Mouse (Mus musculus): ENCODE results near the gene Sec14l5. TPM values are rescaled to one million over a fixed set of nuclear protein-coding genes. Genes with fewer than 3 reads are reported as not detected.

The Sec14l5 gene
- polyA plus RNA-seq, 1 experiment from 2014 or later, result 1.0 TPM

DNA sequence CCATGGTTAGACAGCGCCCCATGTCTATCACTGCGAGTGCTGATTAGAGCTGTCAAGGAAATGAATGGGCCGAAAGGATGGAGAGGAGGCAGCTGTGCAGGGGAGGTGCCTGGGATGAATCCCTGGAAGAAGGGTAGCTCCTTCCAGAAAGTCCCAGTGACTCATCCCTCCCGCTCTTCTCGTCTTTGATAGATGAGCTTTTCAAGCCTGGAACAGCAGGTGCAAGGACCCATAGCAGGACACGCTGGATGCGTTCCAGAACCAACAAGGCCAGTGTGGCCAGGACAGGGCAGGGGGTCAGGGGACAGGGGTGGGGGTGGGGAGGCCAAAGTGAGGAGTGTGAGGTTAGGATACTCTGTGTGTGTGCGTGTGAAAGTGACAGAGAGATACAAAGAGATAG is 12.3 kb downstream of the Sec14l5 start:
- Histone ChIP-seq H3K36me3 (ENCODE audit: control insufficient read depth, insufficient read depth, low read length) (no peaks in the 10 kb centered on the region), H3K9ac (replicated peaks; ENCODE audit: low read length) (no peak overlapping the region), H3K9me3 (ENCODE audit: control insufficient read depth, low read length) (no peaks in the 10 kb centered on the region), H3K27me3 (ENCODE audit: control insufficient read depth, insufficient read depth, low read length) (no peaks in the 10 kb centered on the region), H3K27ac (replicated peaks; ENCODE audit: low read depth, low read length) (no peak overlapping the region), H3K4me3 (replicated peaks; ENCODE audit: low read depth, low read length) (no peak overlapping the region), H3K4me2 (ENCODE audit: low read length) (no peak overlapping the region), H3K4me1 (ENCODE audit: control insufficient read depth, insufficient read depth, low read length) (0 out of 2 replicates have a peak, but pooled peaks cover under 1% of the 10 kb centered on the region)
- no peak for ATAC-seq (ENCODE audit: low FRiP score, low TSS enrichment)
- no peak for DNase-seq
- 84% methylated on average over 8 of the region's 8 CpGs for whole genome bisulfite sequencing

DNA sequence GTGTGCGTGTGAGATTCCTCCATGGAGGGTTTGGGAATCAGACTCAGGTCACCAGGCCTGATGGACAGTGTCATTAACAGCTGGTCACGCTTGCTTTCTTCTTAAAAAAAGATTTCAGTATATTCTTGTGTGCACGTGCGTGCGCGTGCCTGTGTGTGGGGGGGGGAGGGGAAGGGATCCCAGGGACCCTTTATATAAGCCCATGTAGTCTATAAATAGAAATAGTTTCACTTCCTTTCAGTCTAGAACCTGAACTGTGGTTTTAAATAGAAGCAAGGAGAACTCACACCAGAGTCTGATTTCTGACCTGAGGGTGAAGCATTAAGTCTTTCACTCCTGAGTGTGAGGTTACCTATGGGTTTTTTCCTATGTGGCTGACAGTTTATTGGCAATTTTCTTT is 17.4 kb downstream of the Sec14l5 start:
- 54% methylated on average over 6 of the region's 6 CpGs for WGBS
- Histone ChIP-seq H3K9ac (replicated peaks; ENCODE audit: low read length) (no peak overlapping the region), H3K4me1 (ENCODE audit: control insufficient read depth, insufficient read depth, low read length) (no peaks in the 10 kb centered on the region), H3K9me3 (ENCODE audit: control insufficient read depth, low read length) (no peaks in the 10 kb centered on the region), H3K4me3 (replicated peaks; ENCODE audit: low read depth, low read length) (no peak overlapping the region), H3K36me3 (ENCODE audit: control insufficient read depth, insufficient read depth, low read length) (no peaks in the 10 kb centered on the region), H3K27ac (replicated peaks; ENCODE audit: low read depth, low read length) (no peak overlapping the region), H3K4me2 (ENCODE audit: low read length) (no peak overlapping the region), H3K27me3 (ENCODE audit: control insufficient read depth, insufficient read depth, low read length) (no peaks in the 10 kb centered on the region)
- DNase-seq (no peak), ATAC-seq (ENCODE audit: low FRiP score, low TSS enrichment) (no peak)

DNA sequence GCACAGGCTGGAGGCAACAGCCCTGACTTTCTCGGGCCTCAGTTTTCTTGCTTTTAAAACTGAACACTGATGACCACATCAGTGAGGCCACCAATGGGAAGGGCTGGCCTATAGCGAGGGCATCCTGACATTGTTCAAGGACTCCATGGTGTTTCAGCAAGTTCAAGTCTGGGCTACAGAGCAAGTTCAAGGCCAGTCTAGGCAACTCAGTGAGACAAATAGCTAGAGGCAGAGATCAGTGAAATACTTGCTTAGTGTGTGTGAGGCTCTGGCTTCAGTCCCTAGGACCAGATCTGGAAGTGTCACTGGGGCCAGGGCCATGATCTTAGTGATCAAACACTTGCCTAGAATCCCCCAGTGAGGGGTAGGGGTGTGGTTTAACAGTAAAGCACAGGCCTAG is 21.1 kb downstream of the Sec14l5 start:
- DNase-seq (no peak), ATAC-seq (ENCODE audit: low FRiP score, low TSS enrichment) (no peak)
- no peaks in the 10 kb centered on the region for H3K27me3 ChIP-seq (ENCODE audit: control insufficient read depth, insufficient read depth, low read length)
- 88% methylated on average over 2 of the region's 2 CpGs for WGBS
- no peaks in the 10 kb centered on the region for H3K4me1 ChIP-seq (ENCODE audit: control insufficient read depth, insufficient read depth, low read length)
- no peak overlapping the region for H3K9ac ChIP-seq (replicated peaks; ENCODE audit: low read length)
- no peaks in the 10 kb centered on the region for H3K9me3 ChIP-seq (ENCODE audit: control insufficient read depth, low read length)
- H3K27ac ChIP-seq (replicated peaks; ENCODE audit: low read depth, low read length), result no peak overlapping the region
- no peak overlapping the region for H3K4me3 ChIP-seq (replicated peaks; ENCODE audit: low read depth, low read length)
- no peak overlapping the region for H3K4me2 ChIP-seq (ENCODE audit: low read length)
- H3K36me3 ChIP-seq (ENCODE audit: control insufficient read depth, insufficient read depth, low read length), result no peaks in the 10 kb centered on the region

DNA sequence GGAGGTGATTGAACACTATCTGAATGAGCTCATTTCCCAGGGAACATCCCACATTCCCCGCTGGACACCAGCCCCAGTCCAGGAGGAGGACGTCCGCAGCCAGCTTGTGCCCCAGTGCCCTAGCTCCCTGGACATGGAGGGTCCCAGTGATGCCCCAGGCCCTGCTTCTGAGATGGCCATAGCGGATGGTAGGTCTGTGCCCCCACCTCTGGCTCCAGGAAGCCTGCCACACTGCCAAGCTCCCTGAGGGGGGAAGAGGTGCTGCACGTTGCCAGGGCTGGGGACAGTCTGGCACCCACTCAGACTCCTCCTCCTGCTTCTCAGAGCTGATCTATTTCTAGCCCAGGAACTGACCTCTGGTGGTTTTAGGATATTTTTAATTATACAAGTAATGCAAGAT is 21.9 kb downstream of the Sec14l5 start:
- Histone ChIP-seq H3K9ac (replicated peaks; ENCODE audit: low read length) (no peak overlapping the region), H3K36me3 (ENCODE audit: control insufficient read depth, insufficient read depth, low read length) (no peaks in the 10 kb centered on the region), H3K4me3 (replicated peaks; ENCODE audit: low read depth, low read length) (no peak overlapping the region), H3K27me3 (ENCODE audit: control insufficient read depth, insufficient read depth, low read length) (no peaks in the 10 kb centered on the region), H3K4me2 (ENCODE audit: low read length) (no peak overlapping the region), H3K4me1 (ENCODE audit: control insufficient read depth, insufficient read depth, low read length) (no peaks in the 10 kb centered on the region), H3K27ac (replicated peaks; ENCODE audit: low read depth, low read length) (no peak overlapping the region), H3K9me3 (ENCODE audit: control insufficient read depth, low read length) (no peaks in the 10 kb centered on the region)
- ATAC-seq (ENCODE audit: low FRiP score, low TSS enrichment) (no peak), DNase-seq (no peak)
- 80% methylated on average over 5 of the region's 5 CpGs for WGBS

DNA sequence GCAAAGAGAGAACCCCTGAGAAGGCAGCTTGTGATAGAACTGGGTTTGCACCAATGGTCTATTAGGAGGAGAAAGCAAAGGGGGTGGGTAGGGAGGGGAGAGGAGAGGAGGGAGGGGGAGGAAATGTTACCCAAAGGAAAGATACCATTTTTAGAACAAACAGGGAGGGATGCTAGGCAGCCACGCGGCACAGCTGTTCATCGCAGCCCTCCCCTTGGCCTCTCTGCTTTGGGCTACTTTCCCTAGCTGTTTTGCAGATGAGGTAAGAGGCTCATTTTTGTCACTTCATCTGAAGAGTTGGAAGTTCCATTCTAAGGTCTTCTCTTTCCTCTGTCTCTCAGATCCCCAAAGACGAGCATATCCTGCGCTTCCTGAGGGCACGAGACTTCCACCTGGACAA is 25.7 kb downstream of the Sec14l5 start:
- ATAC-seq (ENCODE audit: low FRiP score, low TSS enrichment) (no peak), DNase-seq (no peak)
- H3K4me1 ChIP-seq (ENCODE audit: control insufficient read depth, insufficient read depth, low read length), result no peaks in the 10 kb centered on the region
- no peak overlapping the region for H3K4me3 ChIP-seq (replicated peaks; ENCODE audit: low read depth, low read length)
- H3K9me3 ChIP-seq (ENCODE audit: control insufficient read depth, low read length), result no peaks in the 10 kb centered on the region
- H3K27ac ChIP-seq (replicated peaks; ENCODE audit: low read depth, low read length), result no peak overlapping the region
- no peak overlapping the region for H3K4me2 ChIP-seq (ENCODE audit: low read length)
- no peaks in the 10 kb centered on the region for H3K36me3 ChIP-seq (ENCODE audit: control insufficient read depth, insufficient read depth, low read length)
- 89% methylated on average over 6 of the region's 6 CpGs for WGBS
- no peaks in the 10 kb centered on the region for H3K27me3 ChIP-seq (ENCODE audit: control insufficient read depth, insufficient read depth, low read length)
- H3K9ac ChIP-seq (replicated peaks; ENCODE audit: low read length), result no peak overlapping the region

DNA sequence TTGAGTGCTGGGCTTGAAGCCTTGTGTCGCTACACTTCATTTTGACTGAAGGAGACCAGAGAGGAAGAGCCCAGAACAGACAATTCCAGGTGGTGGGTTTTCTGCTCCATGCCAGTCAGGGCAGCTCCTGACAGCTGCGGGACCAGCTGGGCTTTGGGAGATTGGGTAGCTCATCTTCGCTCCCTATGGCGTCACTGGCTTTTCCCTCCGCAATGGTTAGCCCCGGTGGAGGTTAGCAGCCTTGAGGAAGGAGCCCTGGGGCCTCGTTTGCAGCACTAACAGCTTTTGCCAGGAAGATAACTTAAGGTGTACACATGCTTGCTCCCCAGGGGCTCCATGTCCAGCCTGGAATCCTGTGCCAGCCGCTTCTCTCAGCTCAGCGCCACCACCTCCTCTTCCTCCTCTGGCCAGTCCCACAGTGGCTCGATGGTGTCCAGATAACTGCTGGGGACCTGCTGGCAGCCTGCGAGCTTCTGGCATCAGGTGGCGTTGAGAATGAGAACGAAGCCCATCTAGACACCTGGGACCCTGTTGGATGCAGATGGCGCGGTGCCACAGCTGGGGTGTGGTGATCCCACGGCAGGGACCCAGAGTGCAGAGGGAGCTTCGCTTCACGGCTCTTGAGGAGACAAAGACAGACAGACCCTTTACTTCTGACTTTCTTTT is 36.5 kb downstream of the Sec14l5 start:
- WGBS, result 83% methylated on average over 18 of the region's 18 CpGs
- no peak for ATAC-seq (ENCODE audit: low FRiP score, low TSS enrichment)
- H3K27me3 ChIP-seq (ENCODE audit: control insufficient read depth, insufficient read depth, low read length), result no peaks in the 10 kb centered on the region
- H3K27ac ChIP-seq (replicated peaks; ENCODE audit: low read depth, low read length), result no peak overlapping the region
- no peaks in the 10 kb centered on the region for H3K36me3 ChIP-seq (ENCODE audit: control insufficient read depth, insufficient read depth, low read length)
- H3K9ac ChIP-seq (replicated peaks; ENCODE audit: low read length), result no peak overlapping the region
- no peaks in the 10 kb centered on the region for H3K9me3 ChIP-seq (ENCODE audit: control insufficient read depth, low read length)
- H3K4me2 ChIP-seq (ENCODE audit: low read length), result no peak overlapping the region
- H3K4me1 ChIP-seq (ENCODE audit: control insufficient read depth, insufficient read depth, low read length), result no peaks in the 10 kb centered on the region
- no peak overlapping the region for H3K4me3 ChIP-seq (replicated peaks; ENCODE audit: low read depth, low read length)
- DNase-seq, result no peak

DNA sequence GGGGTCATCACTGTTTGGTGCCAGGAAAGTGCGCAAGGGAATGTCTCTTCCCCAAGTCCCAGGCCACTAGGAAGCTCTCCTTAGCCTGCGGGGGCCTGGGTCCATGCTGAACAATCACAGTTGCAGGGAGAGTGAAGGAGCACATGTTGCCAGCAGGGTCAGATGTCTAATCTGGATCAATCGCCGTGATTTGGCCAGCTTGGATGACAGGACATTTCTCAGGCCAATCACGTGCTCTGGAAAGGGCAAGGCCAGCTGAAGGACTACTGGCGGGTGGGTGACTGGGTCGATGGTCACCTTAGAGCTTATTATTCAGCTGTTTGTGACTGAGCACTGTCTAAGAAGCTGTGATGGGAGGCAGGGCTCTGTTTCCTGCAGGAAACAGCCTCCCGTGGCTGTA is 37.2 kb downstream of the Sec14l5 start:
- ATAC-seq (ENCODE audit: low FRiP score, low TSS enrichment) (no peak), DNase-seq (no peak)
- Histone ChIP-seq H3K4me2 (ENCODE audit: low read length) (no peak overlapping the region), H3K9ac (replicated peaks; ENCODE audit: low read length) (no peak overlapping the region), H3K27me3 (ENCODE audit: control insufficient read depth, insufficient read depth, low read length) (no peaks in the 10 kb centered on the region), H3K4me3 (replicated peaks; ENCODE audit: low read depth, low read length) (no peak overlapping the region), H3K9me3 (ENCODE audit: control insufficient read depth, low read length) (no peaks in the 10 kb centered on the region), H3K4me1 (ENCODE audit: control insufficient read depth, insufficient read depth, low read length) (no peaks in the 10 kb centered on the region), H3K27ac (replicated peaks; ENCODE audit: low read depth, low read length) (no peak overlapping the region), H3K36me3 (ENCODE audit: control insufficient read depth, insufficient read depth, low read length) (no peaks in the 10 kb centered on the region)
- WGBS, result 65% methylated on average over 8 of the region's 8 CpGs

DNA sequence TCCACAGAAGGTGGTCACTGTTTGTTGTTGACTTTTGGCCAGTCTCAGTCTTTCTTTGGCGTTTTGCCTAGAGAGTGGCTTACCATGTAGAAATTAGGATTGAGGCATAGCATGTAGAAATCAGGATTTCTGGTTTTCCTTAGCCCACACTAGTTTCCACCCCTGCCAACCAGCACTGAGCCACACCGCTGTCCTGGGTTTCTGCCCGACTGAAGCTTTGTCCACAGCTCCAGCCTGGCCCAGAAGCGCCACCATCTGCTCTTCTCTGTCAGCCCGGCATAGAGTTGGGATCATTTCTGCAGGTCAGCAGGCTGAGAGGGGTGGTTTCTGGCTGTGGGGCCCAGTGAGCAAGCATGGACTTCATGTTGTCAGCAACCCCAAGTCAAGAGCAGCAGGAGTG is 38.0 kb downstream of the Sec14l5 start:
- H3K36me3 ChIP-seq (ENCODE audit: control insufficient read depth, insufficient read depth, low read length), result no peaks in the 10 kb centered on the region
- H3K4me1 ChIP-seq (ENCODE audit: control insufficient read depth, insufficient read depth, low read length), result no peaks in the 10 kb centered on the region
- WGBS, result 84% methylated on average over 5 of the region's 5 CpGs
- no peaks in the 10 kb centered on the region for H3K9me3 ChIP-seq (ENCODE audit: control insufficient read depth, low read length)
- no peak overlapping the region for H3K9ac ChIP-seq (replicated peaks; ENCODE audit: low read length)
- no peak overlapping the region for H3K4me3 ChIP-seq (replicated peaks; ENCODE audit: low read depth, low read length)
- DNase-seq (no peak), ATAC-seq (ENCODE audit: low FRiP score, low TSS enrichment) (no peak)
- no peak overlapping the region for H3K27ac ChIP-seq (replicated peaks; ENCODE audit: low read depth, low read length)
- no peak overlapping the region for H3K4me2 ChIP-seq (ENCODE audit: low read length)
- H3K27me3 ChIP-seq (ENCODE audit: control insufficient read depth, insufficient read depth, low read length), result no peaks in the 10 kb centered on the region

DNA sequence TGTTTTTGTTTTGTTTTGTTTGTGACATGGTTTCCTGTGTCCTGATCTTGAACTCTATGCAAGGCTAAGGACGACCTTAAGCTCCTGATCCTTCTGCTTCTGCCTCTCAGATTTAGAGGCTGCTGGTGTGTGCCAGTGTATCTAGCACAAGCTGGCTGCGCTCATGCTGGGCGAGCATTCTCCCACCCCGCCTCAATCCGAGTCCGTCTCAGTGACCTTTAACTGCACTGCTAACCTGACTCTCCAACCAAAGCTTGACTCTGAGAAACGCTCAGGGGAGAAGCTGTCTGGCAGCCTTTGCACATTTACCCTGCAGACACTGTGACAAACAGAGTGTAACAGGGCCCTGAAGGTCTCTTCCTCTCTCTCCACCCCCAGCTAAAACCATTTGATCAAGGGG is 38.8 kb downstream of the Sec14l5 start:
- Histone ChIP-seq H3K27me3 (ENCODE audit: control insufficient read depth, insufficient read depth, low read length) (no peaks in the 10 kb centered on the region), H3K4me2 (ENCODE audit: low read length) (no peak overlapping the region), H3K4me1 (ENCODE audit: control insufficient read depth, insufficient read depth, low read length) (no peaks in the 10 kb centered on the region), H3K27ac (replicated peaks; ENCODE audit: low read depth, low read length) (no peak overlapping the region), H3K9ac (replicated peaks; ENCODE audit: low read length) (no peak overlapping the region), H3K36me3 (ENCODE audit: control insufficient read depth, insufficient read depth, low read length) (no peaks in the 10 kb centered on the region), H3K9me3 (ENCODE audit: control insufficient read depth, low read length) (no peaks in the 10 kb centered on the region), H3K4me3 (replicated peaks; ENCODE audit: low read depth, low read length) (no peak overlapping the region)
- DNase-seq, result no peak
- WGBS, result 61% methylated on average over 7 of the region's 7 CpGs
- no peak for ATAC-seq (ENCODE audit: low FRiP score, low TSS enrichment)

Measured in midbrain, embryonic 14.5 days (tissue).